Mouse (Mus musculus) liver, adult 2 months (tissue): Measurements from ENCODE around the gene Nme7.

Experiments
- CTCF ChIP-seq: fragments of 200-500 bp; IDR thresholded peaks from 2 replicates; pipeline ENCODE4 v1.5.1; 2011; ENCODE audit warnings: low read depth, low read length, control low read depth
- POLR2A ChIP-seq: fragments of 200-500 bp; IDR thresholded peaks from 2 replicates; pipeline ENCODE4 v1.6.1; 2011; ENCODE audit warnings: low read length, control low read depth; ENCODE audit not compliant: insufficient read depth; ENCODE audit errors: extremely low read depth

- no peak for TF ChIP-seq POLR2A
- no peak for TF ChIP-seq CTCF
Measured at GRCm38 (mm10) chr1:164473398-164473797, 169.5 kb downstream of the Nme7 start.
